Mouse (Mus musculus): ENCODE measurements around the gene Zfp57. TPM values are rescaled to one million over a fixed set of nuclear protein-coding genes. Genes with fewer than 3 reads are reported as not detected.
"Not testable (repeated sequence)": the region's sequence is repeated elsewhere in the genome, so short reads cannot be mapped to it uniquely, and the experiment has no call there.

Gene Zfp57
- polyA plus RNA-seq, 1 experiment = 25.2 TPM

GRCm38 (mm10) chr17:36972791-36973190 lies 28.2 kb upstream of the Zfp57 start:
- Histone ChIP-seq H3K4me1 (ENCODE audit: control insufficient read depth, insufficient read depth, low read length) (no peaks in the 10 kb centered on the region), H3K4me3 (ENCODE audit: insufficient read depth, low read length) (no peak overlapping the region), H3K27ac (ENCODE audit: insufficient read depth, low read length) (no peak overlapping the region)
- TF ChIP-seq CTCF (IDR thresholded peaks at IDR 0.05; ENCODE audit: extremely low read depth, insufficient read depth, low read length) (no peak), POLR2A (IDR thresholded peaks at IDR 0.05; ENCODE audit: extremely low read depth, insufficient read depth, low read length) (no peak)

GRCm38 (mm10) chr17:36973271-36973787 lies 27.6 kb upstream of the Zfp57 start:
- no peak overlapping the region for H3K27ac ChIP-seq (ENCODE audit: insufficient read depth, low read length)
- H3K4me3 ChIP-seq (ENCODE audit: insufficient read depth, low read length) = no peak overlapping the region
- TF ChIP-seq POLR2A (IDR thresholded peaks at IDR 0.05; ENCODE audit: extremely low read depth, insufficient read depth, low read length) (no peak), CTCF (IDR thresholded peaks at IDR 0.05; ENCODE audit: extremely low read depth, insufficient read depth, low read length) (no peak)
- no peaks in the 10 kb centered on the region for H3K4me1 ChIP-seq (ENCODE audit: control insufficient read depth, insufficient read depth, low read length)

GRCm38 (mm10) chr17:36981221-36981813 lies 19.6 kb upstream of the Zfp57 start, which contains the start of gene 2410137M14Rik:
Gene 2410137M14Rik (minus strand): TSS chr17:36981237.
- no peak for TF ChIP-seq CTCF (IDR thresholded peaks at IDR 0.05; ENCODE audit: extremely low read depth, insufficient read depth, low read length)
- no peak for TF ChIP-seq POLR2A (IDR thresholded peaks at IDR 0.05; ENCODE audit: extremely low read depth, insufficient read depth, low read length)
- H3K27ac ChIP-seq (ENCODE audit: insufficient read depth, low read length) = no peak within 1 kb of the TSS
- peak within 1 kb of the TSS; percentile 35 for H3K4me3 ChIP-seq (ENCODE audit: insufficient read depth, low read length)
- no peaks in the 10 kb centered on the region for H3K4me1 ChIP-seq (ENCODE audit: control insufficient read depth, insufficient read depth, low read length)

GRCm38 (mm10) chr17:36981845-36982244 lies 19.1 kb upstream of the Zfp57 start:
- no peak for TF ChIP-seq CTCF (IDR thresholded peaks at IDR 0.05; ENCODE audit: extremely low read depth, insufficient read depth, low read length)
- no peak for TF ChIP-seq POLR2A (IDR thresholded peaks at IDR 0.05; ENCODE audit: extremely low read depth, insufficient read depth, low read length)
- Histone ChIP-seq H3K27ac (ENCODE audit: insufficient read depth, low read length) (no peak overlapping the region), H3K4me3 (ENCODE audit: insufficient read depth, low read length) (peak overlapping the region; percentile 35; the same call in 1 of the 2 replicates), H3K4me1 (ENCODE audit: control insufficient read depth, insufficient read depth, low read length) (no peaks in the 10 kb centered on the region)

- Histone ChIP-seq H3K4me3 (ENCODE audit: insufficient read depth, low read length) (no peak overlapping the region), H3K4me1 (ENCODE audit: control insufficient read depth, insufficient read depth, low read length) (no peaks in the 10 kb centered on the region), H3K27ac (ENCODE audit: insufficient read depth, low read length) (no peak overlapping the region)
- TF ChIP-seq POLR2A (IDR thresholded peaks at IDR 0.05; ENCODE audit: extremely low read depth, insufficient read depth, low read length) (no peak), CTCF (IDR thresholded peaks at IDR 0.05; ENCODE audit: extremely low read depth, insufficient read depth, low read length) (no peak)
Measured at GRCm38 (mm10) chr17:36982253-36983155, 18.5 kb upstream of the Zfp57 start.

- H3K4me3 ChIP-seq (ENCODE audit: insufficient read depth, low read length) = no peak overlapping the region
Measured at GRCm38 (mm10) chr17:36988475-36988874, 12.5 kb upstream of the Zfp57 start.

GRCm38 (mm10) chr17:36989437-36989836 lies 11.5 kb upstream of the Zfp57 start, which contains the start of gene H2-M5:
Gene H2-M5 (minus strand): TSS chr17:36989537.
- Histone ChIP-seq H3K4me3 (ENCODE audit: insufficient read depth, low read length) (no peak within 1 kb of the TSS), H3K4me1 (ENCODE audit: control insufficient read depth, insufficient read depth, low read length) (peaks cover 3% of the 10 kb centered on the region; the same call in 1 of the 2 replicates), H3K27ac (ENCODE audit: insufficient read depth, low read length) (no peak within 1 kb of the TSS)
- no peak for TF ChIP-seq CTCF (IDR thresholded peaks at IDR 0.05; ENCODE audit: extremely low read depth, insufficient read depth, low read length)
- no peak for TF ChIP-seq POLR2A (IDR thresholded peaks at IDR 0.05; ENCODE audit: extremely low read depth, insufficient read depth, low read length)

More at GRCm38 (mm10) chr17:36988475-36988874, 12.5 kb upstream of the Zfp57 start:
- peaks cover 3% of the 10 kb centered on the region; the same call in 1 of the 2 replicates for H3K4me1 ChIP-seq (ENCODE audit: control insufficient read depth, insufficient read depth, low read length)
- no peak overlapping the region for H3K27ac ChIP-seq (ENCODE audit: insufficient read depth, low read length)
- TF ChIP-seq CTCF (IDR thresholded peaks at IDR 0.05; ENCODE audit: extremely low read depth, insufficient read depth, low read length) = no peak
- no peak for TF ChIP-seq POLR2A (IDR thresholded peaks at IDR 0.05; ENCODE audit: extremely low read depth, insufficient read depth, low read length)

- H3K4me1 ChIP-seq (ENCODE audit: control insufficient read depth, insufficient read depth, low read length); H3K4me3 ChIP-seq (ENCODE audit: insufficient read depth, low read length); H3K27ac ChIP-seq (ENCODE audit: insufficient read depth, low read length): not testable (repeated sequence)
Measured at GRCm38 (mm10) chr17:36990630-36991029, 10.3 kb upstream of the Zfp57 start.

- no peak overlapping the region for H3K4me3 ChIP-seq (ENCODE audit: insufficient read depth, low read length)
- H3K27ac ChIP-seq (ENCODE audit: insufficient read depth, low read length) = peak overlapping the region; percentile 27; the same call in 1 of the 2 replicates
- H3K4me1 ChIP-seq (ENCODE audit: control insufficient read depth, insufficient read depth, low read length) = peaks cover 3% of the 10 kb centered on the region; the same call in 1 of the 2 replicates
- TF ChIP-seq CTCF (IDR thresholded peaks at IDR 0.05; ENCODE audit: extremely low read depth, insufficient read depth, low read length) (no peak), POLR2A (IDR thresholded peaks at IDR 0.05; ENCODE audit: extremely low read depth, insufficient read depth, low read length) (no peak)
Measured at GRCm38 (mm10) chr17:36992336-36993104, 8.4 kb upstream of the Zfp57 start.

All from cortical plate, adult 2 months (tissue).